Mouse (Mus musculus) mouse trophoblast stem cell (cell line): ENCODE data around the gene Arhgef3.

ENCODE experiments used
- in situ Hi-C, 2 experiments: fragments of 300-500 bp; cut with MseI, MboI; formaldehyde crosslinking; loops; 2 replicates in 1 of 2; 3 replicates in 1 of 2; pipeline ENCODE4 v1.15.1; 2025

The Arhgef3 gene

DNA sequence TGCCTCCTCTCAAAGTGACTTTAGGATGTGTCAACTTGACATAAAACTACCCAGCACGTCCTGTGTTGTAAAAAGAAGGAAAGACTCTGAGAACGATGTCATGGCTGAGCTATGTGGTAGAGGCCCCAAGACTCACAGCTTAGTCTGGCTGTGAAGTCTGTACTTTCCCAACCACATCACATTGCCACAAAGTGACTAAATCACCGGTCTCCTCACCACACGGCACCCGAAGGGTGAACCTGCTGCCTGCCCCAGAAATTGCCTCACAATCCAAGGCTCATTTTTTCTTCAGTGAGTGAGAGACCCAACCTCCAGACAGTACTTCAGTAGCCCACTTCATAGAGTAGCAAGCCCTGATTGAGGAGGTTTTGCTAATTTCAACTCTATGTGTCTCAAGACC lies 226.8 kb downstream of the Arhgef3 start:
- in situ Hi-C loops, result no loop called here

DNA sequence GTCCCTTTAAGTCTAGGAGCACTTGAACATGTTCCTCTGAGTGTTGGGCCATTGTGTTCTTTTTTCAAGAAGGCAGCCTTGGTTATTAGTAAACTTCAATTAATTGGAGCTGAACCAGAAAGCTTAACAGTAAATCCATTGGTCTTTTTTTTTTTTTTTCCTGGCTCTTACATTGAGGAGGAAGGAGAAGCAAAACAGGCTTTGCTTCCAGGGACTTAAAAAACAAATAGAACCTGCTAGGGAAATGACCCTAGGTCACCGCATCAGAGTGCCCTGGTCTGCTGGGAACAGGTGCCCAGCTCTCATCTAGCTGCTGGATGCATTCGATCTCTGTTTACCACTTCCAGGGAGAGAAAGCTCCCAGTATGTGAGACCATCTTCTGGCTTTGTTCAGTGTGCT lies 227.8 kb downstream of the Arhgef3 start:
- in situ Hi-C loops, result no loop called here

DNA sequence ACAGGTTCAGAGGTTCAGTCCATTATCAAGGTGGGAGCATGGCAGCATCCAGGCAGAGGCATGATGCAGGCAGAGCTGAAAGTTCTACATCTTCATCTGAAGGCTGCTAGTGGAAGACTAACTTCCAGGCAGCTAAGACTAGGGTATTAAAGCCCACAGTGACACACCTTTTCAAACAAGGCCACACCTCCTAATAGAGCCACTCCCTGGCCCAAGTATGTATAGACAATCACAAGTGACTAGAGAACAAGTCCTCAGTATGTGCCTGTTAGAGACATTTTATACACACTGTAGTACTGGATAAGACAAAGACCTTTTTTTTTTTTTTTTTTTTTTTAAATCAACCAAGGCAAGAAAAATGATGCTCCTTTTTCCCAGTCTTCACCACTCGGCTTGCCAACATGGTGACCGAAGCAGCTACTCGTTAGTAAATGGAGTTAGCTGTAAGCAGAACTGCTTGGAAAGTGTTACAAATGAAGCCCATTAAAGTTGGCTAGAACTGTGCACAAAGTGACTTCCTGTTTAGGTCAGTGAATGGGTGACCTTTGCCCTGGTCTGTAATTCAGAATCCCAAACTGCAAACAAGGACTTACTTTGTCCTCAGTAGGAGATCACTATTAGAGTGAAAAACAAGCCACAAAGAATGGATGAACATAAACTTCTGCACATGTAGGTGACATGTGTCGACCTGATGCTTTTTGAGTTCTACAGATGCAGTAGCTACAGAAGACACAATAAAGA lies 229.7 kb downstream of the Arhgef3 start:
- in situ Hi-C loops, result no loop called here

DNA sequence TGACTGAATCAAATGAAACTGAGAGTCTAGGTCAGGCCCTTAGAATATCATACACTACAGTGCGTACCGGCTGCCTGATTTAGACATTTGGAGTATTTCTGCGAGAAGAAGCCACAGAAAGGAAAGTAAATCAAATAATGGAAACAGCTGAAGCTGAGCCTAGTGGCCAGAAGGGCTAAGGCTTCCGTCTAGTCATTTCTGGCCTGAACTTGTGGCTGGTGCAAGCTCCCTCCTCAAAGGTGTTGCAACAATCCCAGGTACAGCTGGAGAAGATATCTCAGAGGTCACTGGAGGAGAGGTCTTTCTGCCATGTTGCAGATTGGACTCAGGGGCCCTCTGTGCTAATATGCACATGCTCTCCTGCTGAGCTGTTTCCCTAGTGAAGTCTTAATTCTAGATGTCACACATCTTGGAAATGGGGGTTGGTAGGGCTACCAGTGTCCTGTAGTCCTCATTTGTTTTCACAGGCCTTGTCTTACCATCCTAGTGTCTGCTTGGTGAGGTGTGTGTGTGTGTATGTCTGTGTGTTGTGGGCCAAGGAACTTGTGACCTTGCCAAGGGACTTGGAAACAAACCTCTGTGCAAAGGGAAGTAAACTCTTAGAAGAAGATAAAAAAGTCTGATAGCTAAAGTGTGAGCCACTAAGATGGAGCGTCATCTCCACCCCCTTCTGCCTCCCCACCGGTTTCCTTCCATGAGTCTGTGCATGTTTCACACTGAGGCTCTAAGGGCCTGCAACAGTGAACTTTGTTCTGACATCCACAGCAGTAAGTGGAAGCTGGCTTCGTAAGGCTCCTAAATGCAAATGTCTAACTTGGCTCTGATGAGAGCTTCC lies 230.6 kb downstream of the Arhgef3 start:
- in situ Hi-C loops, result no loop called here

DNA sequence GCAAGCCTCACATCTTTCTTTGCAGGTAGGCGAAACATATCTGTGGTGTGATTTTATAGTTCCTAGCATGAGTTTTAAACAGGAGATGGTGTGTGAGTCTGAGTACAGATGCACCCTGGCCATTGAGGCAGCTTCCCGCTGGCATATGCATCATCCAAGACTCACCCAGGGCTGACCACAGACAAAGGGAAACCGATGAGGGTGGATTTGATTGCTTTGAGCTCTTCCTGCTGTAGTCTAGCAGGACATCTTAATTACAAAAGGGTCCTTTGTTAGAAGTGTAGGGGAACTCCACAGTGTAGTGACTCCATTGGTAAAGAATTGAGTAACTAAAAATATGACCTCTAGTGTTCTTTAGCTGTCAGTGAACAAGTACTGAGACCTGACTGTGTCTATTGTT lies 232.5 kb downstream of the Arhgef3 start:
- in situ Hi-C loops, result no loop called here

DNA sequence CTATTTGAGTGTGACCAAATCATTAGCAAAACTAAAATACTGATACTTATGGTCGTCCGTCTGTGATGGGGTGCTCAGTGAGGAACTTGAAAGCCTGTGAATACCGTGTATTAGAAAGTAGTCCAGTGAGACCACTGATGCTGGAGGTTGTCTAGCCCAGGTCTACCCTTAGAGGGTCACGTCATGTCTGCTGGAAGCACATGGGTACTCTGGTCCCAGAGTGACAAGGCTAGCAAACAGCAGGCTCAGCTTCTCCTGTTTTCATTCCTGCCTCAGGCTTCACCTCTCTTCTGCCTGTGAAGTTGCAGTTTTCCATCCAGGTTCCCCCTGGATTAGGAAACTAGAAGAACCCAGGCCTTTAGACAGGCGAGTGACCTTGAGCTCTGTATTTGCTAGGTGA lies 233.0 kb downstream of the Arhgef3 start:
- in situ Hi-C loops, result no loop called here

- in situ Hi-C loops, result no loop called here
These were observed 233.4 kb downstream of the Arhgef3 start for GRCm38 (mm10) chr14:27348088-27348487.

DNA sequence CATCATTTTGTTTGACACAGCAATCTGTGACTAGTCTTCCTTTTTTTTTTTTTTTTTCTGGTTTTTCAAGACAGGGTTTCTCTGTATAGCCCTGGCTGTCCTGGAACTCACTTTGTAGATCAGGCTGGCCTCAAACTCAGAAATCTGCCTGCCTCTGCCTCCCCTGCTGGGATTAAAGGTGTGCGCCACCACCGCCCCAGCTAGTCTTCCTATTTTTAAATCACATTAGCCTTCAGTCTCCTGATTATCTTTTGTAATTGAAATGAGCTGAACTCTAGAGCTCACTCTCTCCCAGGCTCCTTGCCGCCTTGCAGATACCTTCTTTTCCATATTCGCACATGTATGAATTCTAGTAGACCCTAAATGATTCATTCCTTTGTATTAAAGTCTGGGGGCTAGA lies 234.0 kb downstream of the Arhgef3 start:
- in situ Hi-C loops, result no loop called here

DNA sequence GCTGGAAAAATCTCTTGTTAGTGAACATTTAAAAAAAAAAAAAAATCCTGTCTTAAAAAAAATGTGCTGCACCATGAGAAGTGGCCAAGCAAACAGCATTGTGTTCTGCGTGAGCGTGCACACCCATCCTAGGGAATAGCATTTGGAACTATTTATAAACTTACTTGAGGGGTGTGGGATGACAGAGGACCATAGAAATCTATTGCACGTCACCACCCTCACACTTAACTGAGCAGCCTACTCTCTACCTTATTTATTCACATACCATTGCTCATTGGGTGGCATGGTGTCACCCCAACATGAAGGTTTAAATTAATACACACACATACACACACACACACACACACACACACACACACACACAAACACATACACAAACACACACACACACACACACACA lies 234.4 kb downstream of the Arhgef3 start:
- in situ Hi-C loops, result no loop called here

GRCm38 (mm10) chr14:27349828-27350729 lies 235.4 kb downstream of the Arhgef3 start:
- in situ Hi-C loops, result no loop called here

GRCm38 (mm10) chr14:27351051-27351475 lies 236.4 kb downstream of the Arhgef3 start:
- in situ Hi-C loops, result no loop called here

DNA sequence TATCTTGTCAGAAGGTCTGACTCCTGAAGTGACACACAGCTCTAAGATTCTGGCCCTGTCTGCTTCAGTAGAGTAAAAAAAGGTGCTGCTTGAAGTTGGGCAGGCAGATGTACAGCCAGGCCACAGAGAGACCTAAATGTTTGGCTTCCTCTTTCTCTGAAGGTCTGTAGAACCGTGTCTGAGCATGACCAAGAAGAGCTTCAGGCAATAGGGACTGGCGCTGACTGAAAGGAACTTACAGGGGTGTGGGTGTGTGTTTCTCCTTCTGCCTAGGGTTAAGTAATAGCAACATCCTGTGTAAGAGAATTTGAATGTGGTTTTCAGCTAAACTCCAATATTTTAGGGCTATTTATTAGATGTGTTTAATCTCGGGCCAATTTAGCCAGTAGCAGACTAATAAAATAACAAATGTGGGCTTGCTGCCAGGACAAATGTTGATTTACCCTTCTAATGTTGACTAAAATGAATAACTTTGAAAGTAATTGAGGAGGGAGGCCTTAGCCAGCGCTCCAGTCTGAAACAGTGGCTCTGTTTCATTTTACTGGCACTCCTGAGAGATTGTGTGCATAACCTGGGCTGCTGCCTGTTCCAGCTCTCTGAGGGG lies 236.9 kb downstream of the Arhgef3 start:
- in situ Hi-C loops, result no loop called here

- in situ Hi-C loops, result no loop called here
These were observed 237.8 kb downstream of the Arhgef3 start for GRCm38 (mm10) chr14:27352470-27352869.

GRCm38 (mm10) chr14:27355151-27355550 lies 240.5 kb downstream of the Arhgef3 start:
- in situ Hi-C loops, result no loop called here

DNA sequence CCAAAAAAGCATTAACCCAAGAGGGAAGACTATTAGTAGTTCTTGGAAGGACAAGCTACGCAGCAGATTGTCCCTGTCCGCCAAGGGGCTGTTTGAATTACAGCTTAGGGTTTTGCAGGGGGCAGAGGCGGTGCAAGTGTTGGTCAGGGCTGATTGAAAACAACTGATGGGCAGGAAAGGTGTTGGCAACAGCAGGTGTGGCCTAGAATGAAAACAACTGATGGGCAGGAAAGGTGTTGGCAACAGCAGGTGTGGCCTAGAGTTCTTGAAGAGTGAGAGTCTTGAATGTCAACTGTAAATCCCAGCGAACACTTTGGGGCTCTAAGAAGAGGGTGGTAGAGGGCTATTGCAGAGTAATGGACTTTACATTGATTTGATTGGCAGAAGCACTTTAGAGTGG lies 241.2 kb downstream of the Arhgef3 start:
- in situ Hi-C loops, result no loop called here

- in situ Hi-C loops, result no loop called here
These were observed 242.4 kb downstream of the Arhgef3 start for GRCm38 (mm10) chr14:27357139-27357538.

GRCm38 (mm10) chr14:27358202-27358601 lies 243.5 kb downstream of the Arhgef3 start:
- in situ Hi-C loops, result no loop called here

DNA sequence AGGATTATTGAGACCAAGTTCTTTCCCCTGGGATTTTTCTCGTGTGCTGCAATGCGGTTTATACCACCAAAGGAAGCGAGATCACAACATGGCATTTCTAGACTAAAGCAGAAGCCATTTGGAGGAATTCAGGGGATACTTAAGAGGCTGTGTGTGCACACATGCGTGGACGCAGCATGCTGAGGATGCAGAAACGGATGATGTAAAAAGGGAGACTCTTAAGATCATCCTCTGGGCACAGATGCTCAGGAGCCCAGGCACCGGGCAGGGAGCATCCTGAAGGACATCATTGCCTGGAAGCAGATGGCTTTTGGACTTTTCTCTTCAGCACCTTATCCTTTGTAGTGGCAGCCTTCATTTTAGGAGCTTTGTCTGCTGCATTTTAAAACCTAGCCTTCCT lies 246.2 kb downstream of the Arhgef3 start:
- in situ Hi-C loops, result no loop called here

GRCm38 (mm10) chr14:27361514-27361913 lies 246.8 kb downstream of the Arhgef3 start:
- in situ Hi-C loops, result no loop called here

DNA sequence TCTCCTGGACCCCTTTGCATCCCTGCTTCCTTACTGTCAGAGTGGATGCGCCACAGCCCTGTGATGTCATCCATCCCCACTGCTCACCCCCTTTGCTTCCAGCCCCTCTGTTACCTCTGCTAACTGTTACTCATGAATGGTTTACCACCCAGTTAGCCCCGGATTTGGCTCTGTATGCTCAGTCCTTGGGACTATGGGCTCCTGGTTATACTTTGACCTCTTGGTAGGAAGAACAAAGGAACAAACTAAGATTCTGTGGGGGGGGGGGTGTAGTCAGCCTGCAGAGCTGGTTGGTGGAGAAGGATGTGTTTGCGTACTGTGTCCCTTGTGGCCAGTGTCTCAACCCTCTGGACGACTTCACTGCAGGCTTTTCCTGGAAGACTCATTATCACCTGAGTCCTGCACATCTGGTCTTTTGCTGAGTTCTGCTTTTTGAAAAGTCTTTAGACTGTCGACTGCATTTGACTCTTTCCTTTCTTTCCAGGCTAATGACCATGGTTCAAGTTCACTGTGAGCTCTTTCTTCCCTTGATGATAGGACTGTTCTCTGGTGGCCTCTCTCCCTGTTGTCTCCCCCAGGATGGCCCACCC lies 250.1 kb downstream of the Arhgef3 start:
- in situ Hi-C loops, result no loop called here

DNA sequence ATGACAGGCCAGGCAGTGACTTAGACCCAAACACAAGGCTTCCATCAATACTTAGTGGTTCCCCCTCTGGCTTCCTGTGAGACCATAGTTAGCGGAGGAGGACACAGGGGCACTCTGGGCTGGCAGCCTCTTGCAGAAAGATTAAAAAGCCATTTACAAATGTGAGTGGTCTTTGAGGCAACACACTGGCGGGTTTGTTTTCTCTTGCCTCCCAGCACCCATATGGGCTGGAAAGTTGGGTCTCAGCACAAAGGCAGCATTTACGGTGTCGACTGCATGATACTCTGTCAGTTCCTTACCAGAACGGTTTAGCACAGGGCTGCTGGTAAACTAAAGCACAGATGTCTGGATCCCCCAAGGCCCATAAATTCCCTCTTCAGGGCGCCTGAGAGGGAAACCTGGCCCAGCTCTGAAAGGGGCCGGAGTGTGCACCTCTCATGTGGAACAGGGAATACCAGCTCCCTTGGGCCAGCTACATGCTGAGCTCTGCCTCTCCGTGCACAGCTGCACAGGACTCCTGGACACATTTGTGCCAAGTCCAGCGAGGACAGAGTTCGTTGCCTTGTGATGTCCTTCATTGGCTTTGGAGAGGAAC lies 252.5 kb downstream of the Arhgef3 start:
- in situ Hi-C loops, result no loop called here
